Mouse (Mus musculus): ENCODE results near the gene Rassf7. TPM values are rescaled to one million over a fixed set of nuclear protein-coding genes. Genes with fewer than 3 reads are reported as not detected.

Rassf7 gene
- polyA plus RNA-seq, 1 experiment from 2014 or later, result 57.2 TPM

DNA sequence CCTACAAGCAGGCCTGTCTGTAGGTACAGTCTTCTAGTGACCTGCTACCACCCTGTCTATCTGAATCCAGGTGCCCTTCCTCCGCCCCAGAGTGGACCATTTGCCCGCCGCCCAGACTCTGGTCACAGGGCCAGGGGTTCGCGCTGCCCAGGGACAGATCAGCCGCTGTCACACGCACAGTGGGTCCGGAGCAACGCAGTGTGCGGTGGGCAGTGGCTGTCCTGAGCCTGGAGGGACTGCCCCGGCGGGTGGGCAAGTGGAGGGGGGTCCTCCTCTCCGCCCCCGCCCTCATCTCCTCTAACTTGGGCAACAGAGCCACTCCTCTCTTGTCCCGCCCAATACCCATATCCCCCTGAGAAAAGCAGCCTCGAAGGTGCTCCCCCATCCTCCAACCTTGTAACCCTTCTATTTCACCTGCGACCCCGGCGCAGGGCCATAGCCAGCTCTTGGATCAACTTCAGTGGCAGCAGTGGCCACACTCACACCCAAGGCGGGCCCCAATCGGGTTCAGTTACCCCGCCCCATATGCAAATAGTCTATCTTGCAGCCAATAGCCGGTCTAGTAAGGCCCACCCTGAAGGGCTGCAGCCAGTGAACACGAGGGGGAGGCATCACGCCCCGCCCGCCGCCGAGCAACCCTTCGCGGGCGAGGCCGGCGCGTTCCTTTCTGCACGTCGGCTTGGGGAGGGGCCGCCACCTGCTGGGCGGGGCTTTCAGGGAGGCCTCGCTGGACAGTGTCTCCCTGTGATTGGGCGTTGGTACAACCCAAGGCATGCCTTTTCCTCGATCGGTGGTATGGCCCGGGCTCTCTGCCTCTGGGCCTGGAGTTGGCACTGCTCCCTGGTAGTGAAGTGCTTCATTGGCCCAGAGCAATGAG is 5.8 kb downstream of the Rassf7 start:
- Histone ChIP-seq H3K27me3 (ENCODE audit: control insufficient read depth, insufficient read depth, low read length) (no peaks in the 10 kb centered on the region), H3K4me3 (ENCODE audit: low read depth, low read length) (peak overlapping the region; percentile 63), H3K9me3 (ENCODE audit: control insufficient read depth, low read depth, low read length) (no peaks in the 10 kb centered on the region), H3K4me2 (replicated peaks; ENCODE audit: low read depth, low read length) (peak overlapping the region; percentile 93), H3K27ac (ENCODE audit: low read length) (peak overlapping the region; percentile 85), H3K4me1 (ENCODE audit: control insufficient read depth, insufficient read depth, low read length) (peaks cover 42% of the 10 kb centered on the region), H3K9ac (replicated peaks; ENCODE audit: low read depth, low read length) (peak overlapping the region; percentile 78), H3K36me3 (ENCODE audit: control insufficient read depth, insufficient read depth, low read length) (peaks cover 8% of the 10 kb centered on the region)
- 3% methylated on average over 44 of the region's 44 CpGs for WGBS
- ATAC-seq (ENCODE audit: insufficient number of reproducible peaks, insufficient read depth, low FRiP score, low read depth), result peak; percentile 97

DNA sequence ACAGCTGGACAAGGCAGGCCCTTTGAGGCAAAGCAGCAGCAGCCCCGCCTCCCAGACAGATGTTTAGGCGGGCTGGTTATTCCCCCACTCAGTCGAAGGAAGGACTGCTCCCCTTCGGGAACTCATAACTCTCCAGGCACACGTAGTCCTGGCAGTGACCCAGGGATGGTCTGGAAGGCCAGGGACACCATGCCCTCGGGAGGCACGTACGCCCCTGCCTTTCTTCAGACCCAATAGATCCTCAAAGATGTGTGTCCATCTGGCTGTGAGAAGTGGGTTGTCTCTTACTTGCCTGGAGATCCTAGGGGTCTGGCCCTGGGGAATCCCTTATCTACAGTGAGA is 6.4 kb downstream of the Rassf7 start:
- peak overlapping the region; percentile 27 for H3K4me2 ChIP-seq (replicated peaks; ENCODE audit: low read depth, low read length)
- 6% methylated on average over 8 of the region's 8 CpGs for WGBS
- peaks cover 8% of the 10 kb centered on the region for H3K36me3 ChIP-seq (ENCODE audit: control insufficient read depth, insufficient read depth, low read length)
- H3K4me3 ChIP-seq (ENCODE audit: low read depth, low read length), result peak overlapping the region; percentile 63; the same call in 1 of the 2 replicates
- no peaks in the 10 kb centered on the region for H3K27me3 ChIP-seq (ENCODE audit: control insufficient read depth, insufficient read depth, low read length)
- H3K9me3 ChIP-seq (ENCODE audit: control insufficient read depth, low read depth, low read length), result no peaks in the 10 kb centered on the region
- H3K4me1 ChIP-seq (ENCODE audit: control insufficient read depth, insufficient read depth, low read length), result peaks cover 38% of the 10 kb centered on the region
- no peak for ATAC-seq (ENCODE audit: insufficient number of reproducible peaks, insufficient read depth, low FRiP score, low read depth)
- H3K27ac ChIP-seq (ENCODE audit: low read length), result peak overlapping the region; percentile 85
- H3K9ac ChIP-seq (replicated peaks; ENCODE audit: low read depth, low read length), result no peak overlapping the region; the same call in 1 of the 2 replicates

DNA sequence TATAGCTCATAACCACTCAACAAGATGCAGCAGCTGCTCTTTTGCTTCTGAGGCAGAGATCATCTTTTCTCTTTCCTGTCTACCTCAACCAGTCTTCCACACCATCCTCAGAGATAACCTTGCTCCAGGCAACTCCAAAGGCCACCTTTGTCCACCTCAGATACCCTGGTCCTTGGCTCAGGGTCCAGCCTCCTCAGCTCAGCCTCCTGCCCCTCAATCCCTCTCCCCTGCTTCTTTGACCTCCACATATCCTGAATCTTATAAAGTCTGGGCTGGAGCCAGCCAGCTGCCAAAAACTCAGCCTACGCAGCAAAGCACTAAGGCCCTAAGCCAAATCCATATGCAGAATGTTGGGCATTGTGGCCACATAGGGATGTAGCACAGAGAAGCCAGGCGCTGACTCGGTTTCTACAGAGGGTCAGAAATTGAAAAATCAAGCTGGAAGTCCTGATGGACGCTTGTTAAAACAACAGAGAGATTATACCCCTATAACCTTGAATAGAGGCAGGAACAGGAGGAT is 7.1 kb downstream of the Rassf7 start:
- Histone ChIP-seq H3K27me3 (ENCODE audit: control insufficient read depth, insufficient read depth, low read length) (no peaks in the 10 kb centered on the region), H3K4me1 (ENCODE audit: control insufficient read depth, insufficient read depth, low read length) (peaks cover 31% of the 10 kb centered on the region), H3K4me3 (ENCODE audit: low read depth, low read length) (no peak overlapping the region), H3K9ac (replicated peaks; ENCODE audit: low read depth, low read length) (no peak overlapping the region), H3K27ac (ENCODE audit: low read length) (peak overlapping the region; percentile 85), H3K4me2 (replicated peaks; ENCODE audit: low read depth, low read length) (peak overlapping the region; percentile 27; the same call in 1 of the 2 replicates), H3K9me3 (ENCODE audit: control insufficient read depth, low read depth, low read length) (no peaks in the 10 kb centered on the region), H3K36me3 (ENCODE audit: control insufficient read depth, insufficient read depth, low read length) (peaks cover 8% of the 10 kb centered on the region)
- 80% methylated on average over 4 of the region's 4 CpGs for WGBS
- no peak for ATAC-seq (ENCODE audit: insufficient number of reproducible peaks, insufficient read depth, low FRiP score, low read depth)

DNA sequence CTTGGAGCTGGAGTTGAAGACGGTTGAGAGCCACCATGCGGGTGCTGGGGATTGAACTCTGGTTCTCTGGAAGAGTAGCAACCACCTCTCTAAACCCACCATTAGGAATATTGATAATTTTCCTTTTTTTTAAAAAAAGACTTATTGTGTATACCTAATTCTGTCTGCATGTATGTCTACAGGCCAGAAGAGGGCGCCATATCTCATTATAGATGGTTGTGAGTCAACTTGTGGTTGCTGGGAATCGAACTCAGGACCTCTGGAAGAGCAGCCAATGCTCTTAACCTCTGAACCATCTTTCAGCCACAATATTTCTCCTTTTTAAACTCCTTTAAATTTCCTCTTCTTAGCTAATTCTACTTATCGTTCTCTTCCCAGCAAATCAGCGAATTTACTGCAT is 10.9 kb downstream of the Rassf7 start:
- whole genome bisulfite sequencing, result 82% methylated on average over 6 of the region's 6 CpGs
- Histone ChIP-seq H3K27ac (ENCODE audit: low read length) (no peak overlapping the region), H3K4me2 (replicated peaks; ENCODE audit: low read depth, low read length) (no peak overlapping the region), H3K36me3 (ENCODE audit: control insufficient read depth, insufficient read depth, low read length) (peaks cover under 1% of the 10 kb centered on the region; the same call in 1 of the 2 replicates), H3K9ac (replicated peaks; ENCODE audit: low read depth, low read length) (no peak overlapping the region), H3K4me1 (ENCODE audit: control insufficient read depth, insufficient read depth, low read length) (peaks cover 18% of the 10 kb centered on the region), H3K27me3 (ENCODE audit: control insufficient read depth, insufficient read depth, low read length) (no peaks in the 10 kb centered on the region), H3K9me3 (ENCODE audit: control insufficient read depth, low read depth, low read length) (no peaks in the 10 kb centered on the region), H3K4me3 (ENCODE audit: low read depth, low read length) (no peak overlapping the region)
- no peak for ATAC-seq (ENCODE audit: insufficient number of reproducible peaks, insufficient read depth, low FRiP score, low read depth)

DNA sequence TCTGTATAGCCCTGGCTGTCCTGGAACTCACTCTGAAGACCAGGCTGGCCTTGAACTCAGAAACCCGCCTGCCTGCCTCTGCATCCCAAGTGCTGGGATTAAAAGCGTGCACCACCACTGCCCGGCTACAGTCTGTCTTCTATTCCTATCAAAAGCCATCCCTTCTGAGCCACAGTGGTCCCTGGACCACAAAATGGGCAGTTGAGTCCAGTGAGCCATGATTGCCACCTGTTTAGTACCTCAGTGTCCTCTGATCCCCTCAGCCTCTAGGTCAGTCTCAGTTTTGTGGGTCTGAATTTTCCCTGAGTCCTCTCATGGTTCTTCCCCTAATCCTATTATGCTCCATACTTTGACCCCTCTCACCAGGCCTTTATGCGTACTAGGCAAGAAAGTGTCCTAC is 12.1 kb downstream of the Rassf7 start:
- Histone ChIP-seq H3K4me2 (replicated peaks; ENCODE audit: low read depth, low read length) (no peak overlapping the region), H3K27ac (ENCODE audit: low read length) (no peak overlapping the region; the same call in 1 of the 2 replicates), H3K9ac (replicated peaks; ENCODE audit: low read depth, low read length) (no peak overlapping the region), H3K4me3 (ENCODE audit: low read depth, low read length) (no peak overlapping the region), H3K36me3 (ENCODE audit: control insufficient read depth, insufficient read depth, low read length) (peaks cover 13% of the 10 kb centered on the region), H3K9me3 (ENCODE audit: control insufficient read depth, low read depth, low read length) (no peaks in the 10 kb centered on the region), H3K27me3 (ENCODE audit: control insufficient read depth, insufficient read depth, low read length) (no peaks in the 10 kb centered on the region), H3K4me1 (ENCODE audit: control insufficient read depth, insufficient read depth, low read length) (peaks cover 10% of the 10 kb centered on the region)
- no peak for ATAC-seq (ENCODE audit: insufficient number of reproducible peaks, insufficient read depth, low FRiP score, low read depth)
- 73% methylated on average over 4 of the region's 4 CpGs for WGBS

DNA sequence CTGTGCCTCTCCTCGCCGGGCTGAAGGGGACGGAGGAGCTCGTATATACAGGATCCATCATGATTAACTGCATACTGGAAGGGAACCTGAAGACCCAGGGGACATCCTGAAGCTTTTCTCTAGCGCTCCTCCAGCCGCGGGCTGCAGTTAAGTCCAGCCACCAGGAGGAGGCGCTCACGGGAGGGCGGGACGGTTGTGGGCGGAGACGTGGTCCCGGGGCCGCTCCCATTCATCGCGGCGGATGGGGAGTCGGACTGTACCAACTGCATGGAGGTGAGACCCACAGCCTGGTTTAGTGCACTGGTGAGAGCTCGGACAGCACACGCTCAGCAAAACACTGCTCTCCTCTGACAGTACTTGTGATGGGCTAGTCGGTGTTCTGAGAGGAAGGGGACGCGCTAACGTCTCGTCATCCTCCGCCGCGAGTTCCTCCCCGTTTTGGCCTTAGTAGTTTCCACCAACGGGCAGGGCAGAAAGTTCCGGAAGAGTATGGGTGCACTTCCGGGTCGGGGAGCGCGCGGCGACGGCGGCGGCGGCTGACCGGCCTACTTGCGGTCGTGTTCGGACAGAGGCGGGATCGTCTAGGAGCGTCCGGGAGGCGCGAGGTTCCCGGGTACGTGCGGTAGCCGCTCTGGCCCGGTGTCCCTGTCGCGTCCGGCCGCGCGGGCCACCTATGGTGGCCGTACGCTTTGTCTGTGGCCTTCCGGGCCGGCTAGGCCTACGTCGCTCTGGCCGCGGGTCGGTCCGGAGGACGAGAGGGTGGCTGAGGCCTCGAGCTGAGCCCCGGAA is 12.8 kb downstream of the Rassf7 start, which contains the start of gene Phrf1:
Gene Phrf1, plus strand, starts transcription at position 506 of the 789 bp plus-strand sequence.
- H3K4me3 ChIP-seq (ENCODE audit: low read depth, low read length), result peak within 1 kb of the TSS; percentile 78
- peak within 1 kb of the TSS; percentile 92 for H3K27ac ChIP-seq (ENCODE audit: low read length)
- H3K27me3 ChIP-seq (ENCODE audit: control insufficient read depth, insufficient read depth, low read length), result no peaks in the 10 kb centered on the region
- ATAC-seq (ENCODE audit: insufficient number of reproducible peaks, insufficient read depth, low FRiP score, low read depth), result peak; percentile 92
- peaks cover 20% of the 10 kb centered on the region for H3K36me3 ChIP-seq (ENCODE audit: control insufficient read depth, insufficient read depth, low read length)
- peaks cover 9% of the 10 kb centered on the region for H3K4me1 ChIP-seq (ENCODE audit: control insufficient read depth, insufficient read depth, low read length)
- no peaks in the 10 kb centered on the region for H3K9me3 ChIP-seq (ENCODE audit: control insufficient read depth, low read depth, low read length)
- peak within 1 kb of the TSS; percentile 99 for H3K4me2 ChIP-seq (replicated peaks; ENCODE audit: low read depth, low read length)
- H3K9ac ChIP-seq (replicated peaks; ENCODE audit: low read depth, low read length), result peak within 1 kb of the TSS; percentile 83
- under 1% methylated on average over 76 of the region's 76 CpGs for WGBS

DNA sequence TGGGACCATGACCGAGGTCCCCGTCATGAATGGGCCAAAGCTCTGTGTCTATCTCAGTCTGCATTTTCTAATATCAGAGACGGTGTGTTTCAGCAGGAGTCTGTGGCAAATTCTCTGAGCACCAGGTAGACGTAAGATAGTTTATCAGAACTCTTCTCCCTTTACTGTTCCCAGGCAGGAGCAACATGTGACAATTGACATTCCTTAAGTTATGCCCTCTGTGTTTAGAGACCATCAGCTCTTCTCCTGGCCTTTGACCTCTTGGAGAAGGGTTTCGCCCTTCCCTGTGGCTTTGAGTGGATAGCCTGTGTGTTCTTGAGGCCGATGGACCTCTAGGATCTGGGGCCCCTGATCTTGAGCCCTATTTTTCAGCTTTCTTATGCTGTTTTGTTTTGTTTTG is 14.0 kb downstream of the Rassf7 start:
- Histone ChIP-seq H3K4me2 (replicated peaks; ENCODE audit: low read depth, low read length) (peak overlapping the region; percentile 99), H3K27ac (ENCODE audit: low read length) (no peak overlapping the region), H3K4me3 (ENCODE audit: low read depth, low read length) (peak overlapping the region; percentile 78), H3K9ac (replicated peaks; ENCODE audit: low read depth, low read length) (peak overlapping the region; percentile 83), H3K4me1 (ENCODE audit: control insufficient read depth, insufficient read depth, low read length) (peaks cover 9% of the 10 kb centered on the region), H3K27me3 (ENCODE audit: control insufficient read depth, insufficient read depth, low read length) (no peaks in the 10 kb centered on the region), H3K9me3 (ENCODE audit: control insufficient read depth, low read depth, low read length) (no peaks in the 10 kb centered on the region), H3K36me3 (ENCODE audit: control insufficient read depth, insufficient read depth, low read length) (peaks cover 31% of the 10 kb centered on the region)
- ATAC-seq (ENCODE audit: insufficient number of reproducible peaks, insufficient read depth, low FRiP score, low read depth), result no peak
- WGBS, result 48% methylated on average over 6 of the region's 6 CpGs

DNA sequence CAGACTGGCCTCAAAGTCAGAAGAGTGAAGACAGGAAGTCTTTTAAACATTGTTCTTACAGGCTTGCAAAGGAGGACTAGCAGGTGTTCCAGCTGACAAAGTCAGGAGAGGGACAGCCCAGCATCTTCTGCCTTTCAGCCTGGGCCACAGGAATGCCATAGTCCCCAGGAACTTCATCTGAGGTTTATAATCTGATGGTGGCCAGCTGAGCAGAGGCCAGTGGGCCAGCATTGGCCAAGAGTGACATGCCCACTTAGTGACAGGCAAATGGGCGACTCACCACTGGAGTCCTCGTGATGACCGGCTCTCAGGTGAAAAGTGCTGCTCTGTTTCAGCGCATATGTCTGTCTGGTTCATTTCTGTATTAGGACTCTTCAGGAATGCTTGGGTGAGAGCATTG is 14.9 kb downstream of the Rassf7 start:
- no peak for ATAC-seq (ENCODE audit: insufficient number of reproducible peaks, insufficient read depth, low FRiP score, low read depth)
- H3K36me3 ChIP-seq (ENCODE audit: control insufficient read depth, insufficient read depth, low read length), result peaks cover 40% of the 10 kb centered on the region
- no peak overlapping the region for H3K9ac ChIP-seq (replicated peaks; ENCODE audit: low read depth, low read length)
- H3K4me1 ChIP-seq (ENCODE audit: control insufficient read depth, insufficient read depth, low read length), result peaks cover 9% of the 10 kb centered on the region
- no peaks in the 10 kb centered on the region for H3K9me3 ChIP-seq (ENCODE audit: control insufficient read depth, low read depth, low read length)
- WGBS, result 93% methylated on average over 4 of the region's 4 CpGs
- no peak overlapping the region for H3K4me3 ChIP-seq (ENCODE audit: low read depth, low read length)
- no peak overlapping the region for H3K4me2 ChIP-seq (replicated peaks; ENCODE audit: low read depth, low read length)
- H3K27ac ChIP-seq (ENCODE audit: low read length), result no peak overlapping the region
- no peaks in the 10 kb centered on the region for H3K27me3 ChIP-seq (ENCODE audit: control insufficient read depth, insufficient read depth, low read length)
